Comparison of ENCODE assay signal across 21 mouse cellular contexts in the genomic region with DNA sequence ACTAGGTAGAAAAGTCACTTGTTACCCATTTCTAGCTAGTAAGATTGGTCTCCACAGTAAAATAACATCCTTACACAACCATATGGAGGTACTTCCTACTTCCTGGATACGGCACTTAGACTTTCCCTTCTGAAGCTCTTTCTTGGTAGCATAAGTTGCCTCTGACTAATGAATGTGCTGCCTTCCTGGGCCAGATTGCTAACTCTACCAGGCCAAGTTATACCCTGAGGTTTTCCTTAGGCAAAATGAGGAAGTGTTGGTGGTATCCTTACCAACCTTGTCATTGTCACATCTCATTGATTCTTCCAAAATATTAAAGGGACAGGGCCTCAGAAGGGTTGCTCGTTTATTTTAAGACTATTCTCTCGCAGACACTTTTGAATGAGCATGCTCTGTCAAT.
"Had no signal": no experiment of that assay in that cellular context is flagged by ENCODE, and none has a peak within 500 bp of the region (broad histone marks: within the 10 kb centered on the region; RNA-seq: fewer than 3 reads in every experiment).

No protein-coding gene starts in this region.

- H3K36me3 ChIP-seq: kidney, embryonic 15.5 days; limb, embryonic 12.5 days; limb, embryonic 15.5 days; midbrain, embryonic 13.5 days; neural tube, embryonic 13.5 days had no signal

- DNase-seq: kidney, adult 8-10 months; kidney, postnatal 10 days; kidney, postnatal 36 days; layer of hippocampus, postnatal 36 days; left cerebral cortex, postnatal 4 days; liver, postnatal 0 days; lung, embryonic 14.5 days; retina, postnatal 1 day; thymus, adult 18-20 months; thymus, postnatal 36 days had no signal

- H3K4me3 ChIP-seq: kidney, embryonic 15.5 days; left cerebral cortex, adult 2 months; limb, embryonic 12.5 days; limb, embryonic 15.5 days; midbrain, embryonic 13.5 days; myocyte; neural tube, embryonic 13.5 days had no signal

- H3K9me3 ChIP-seq: kidney, embryonic 15.5 days; limb, embryonic 12.5 days; limb, embryonic 15.5 days; midbrain, embryonic 13.5 days; neural tube, embryonic 13.5 days had no signal

- H3K4me2 ChIP-seq: kidney, embryonic 15.5 days; limb, embryonic 12.5 days; limb, embryonic 15.5 days; liver, embryonic 11.5 days; lung, embryonic 14.5 days; midbrain, embryonic 13.5 days; neural tube, embryonic 13.5 days had no signal

- H3K27ac ChIP-seq: kidney, embryonic 15.5 days; left cerebral cortex, adult 2 months; limb, embryonic 12.5 days; limb, embryonic 15.5 days; liver, embryonic 14.5 days; midbrain, embryonic 13.5 days; neural tube, embryonic 13.5 days had no signal

- H3K27me3 ChIP-seq: kidney, embryonic 15.5 days; limb, embryonic 12.5 days; limb, embryonic 15.5 days; midbrain, embryonic 13.5 days; neural tube, embryonic 13.5 days had no signal

- ATAC-seq: liver, postnatal 0 days; lung, postnatal 0 days; midbrain, embryonic 13.5 days; midbrain, embryonic 16.5 days had no signal

- H3K4me1 ChIP-seq: kidney, embryonic 15.5 days; midbrain, embryonic 13.5 days; neural tube, embryonic 13.5 days had no signal

- H3K9ac ChIP-seq: kidney, embryonic 15.5 days; limb, embryonic 12.5 days; limb, embryonic 15.5 days; liver, embryonic 14.5 days; liver, postnatal 0 days; lung, embryonic 14.5 days; midbrain, embryonic 13.5 days; neural tube, embryonic 13.5 days had no signal
